Mouse (Mus musculus): ENCODE results near the gene Ttll11. TPM values are rescaled to one million over a fixed set of nuclear protein-coding genes. Genes with fewer than 3 reads are reported as not detected.
A peak's percentile ranks its signal among the peaks of the same experiment; 100 is the strongest.

Ttll11 gene
- polyA plus RNA-seq, 1 experiment = 0.46 TPM

GRCm38 (mm10) chr2:35884296-35884695, 95.4 kb downstream of the Ttll11 start:
- Histone ChIP-seq H3K27me3 (ENCODE audit: control insufficient read depth, insufficient read depth, low read length) (no peaks in the 10 kb centered on the region), H3K27ac (ENCODE audit: control insufficient read depth, insufficient read depth, low read length) (no peak overlapping the region), H3K36me3 (ENCODE audit: control insufficient read depth, insufficient read depth, low read length) (no peaks in the 10 kb centered on the region), H3K4me3 (ENCODE audit: control insufficient read depth, insufficient read depth, low read length) (no peak overlapping the region), H3K4me1 (replicated peaks; ENCODE audit: control insufficient read depth, insufficient read depth, low read length) (peaks cover 18% of the 10 kb centered on the region)
- TF ChIP-seq CTCF (IDR thresholded peaks at IDR 0.05; ENCODE audit: borderline replicate concordance, control insufficient read depth, extremely low read depth, insufficient read depth, low read length, poor library complexity) (no peak), POLR2A (IDR thresholded peaks at IDR 0.05; ENCODE audit: control insufficient read depth, extremely low read depth, insufficient read depth, low read length, poor library complexity) (no peak)
- no peak for DNase-seq
- WGBS = 45% methylated on average over 7 of the region's 7 CpGs

GRCm38 (mm10) chr2:35882336-35882987, 97.3 kb downstream of the Ttll11 start:
- no peaks in the 10 kb centered on the region for H3K36me3 ChIP-seq (ENCODE audit: control insufficient read depth, insufficient read depth, low read length)
- peak; percentile 60 for DNase-seq
- TF ChIP-seq CTCF (IDR thresholded peaks at IDR 0.05; ENCODE audit: borderline replicate concordance, control insufficient read depth, extremely low read depth, insufficient read depth, low read length, poor library complexity) (no peak), POLR2A (IDR thresholded peaks at IDR 0.05; ENCODE audit: control insufficient read depth, extremely low read depth, insufficient read depth, low read length, poor library complexity) (no peak)
- 17% methylated on average over 9 of the region's 9 CpGs for WGBS
- H3K4me1 ChIP-seq (replicated peaks; ENCODE audit: control insufficient read depth, insufficient read depth, low read length) = peaks cover 18% of the 10 kb centered on the region
- no peak overlapping the region for H3K27ac ChIP-seq (ENCODE audit: control insufficient read depth, insufficient read depth, low read length)
- H3K27me3 ChIP-seq (ENCODE audit: control insufficient read depth, insufficient read depth, low read length) = no peaks in the 10 kb centered on the region
- no peak overlapping the region for H3K4me3 ChIP-seq (ENCODE audit: control insufficient read depth, insufficient read depth, low read length)

GRCm38 (mm10) chr2:35881896-35882295, 97.8 kb downstream of the Ttll11 start:
- WGBS = 10% methylated on average over 9 of the region's 9 CpGs
- DNase-seq = no peak
- no peak for TF ChIP-seq CTCF (IDR thresholded peaks at IDR 0.05; ENCODE audit: borderline replicate concordance, control insufficient read depth, extremely low read depth, insufficient read depth, low read length, poor library complexity)
- TF ChIP-seq POLR2A (IDR thresholded peaks at IDR 0.05; ENCODE audit: control insufficient read depth, extremely low read depth, insufficient read depth, low read length, poor library complexity) = no peak
- Histone ChIP-seq H3K4me3 (ENCODE audit: control insufficient read depth, insufficient read depth, low read length) (no peak overlapping the region), H3K27ac (ENCODE audit: control insufficient read depth, insufficient read depth, low read length) (no peak overlapping the region), H3K27me3 (ENCODE audit: control insufficient read depth, insufficient read depth, low read length) (no peaks in the 10 kb centered on the region), H3K36me3 (ENCODE audit: control insufficient read depth, insufficient read depth, low read length) (no peaks in the 10 kb centered on the region), H3K4me1 (replicated peaks; ENCODE audit: control insufficient read depth, insufficient read depth, low read length) (peaks cover 18% of the 10 kb centered on the region)

GRCm38 (mm10) chr2:35880362-35880761, 99.4 kb downstream of the Ttll11 start:
- Histone ChIP-seq H3K4me1 (replicated peaks; ENCODE audit: control insufficient read depth, insufficient read depth, low read length) (peaks cover 18% of the 10 kb centered on the region), H3K27ac (ENCODE audit: control insufficient read depth, insufficient read depth, low read length) (no peak overlapping the region), H3K27me3 (ENCODE audit: control insufficient read depth, insufficient read depth, low read length) (no peaks in the 10 kb centered on the region), H3K36me3 (ENCODE audit: control insufficient read depth, insufficient read depth, low read length) (no peaks in the 10 kb centered on the region), H3K4me3 (ENCODE audit: control insufficient read depth, insufficient read depth, low read length) (no peak overlapping the region)
- 95% methylated on average over 7 of the region's 7 CpGs for WGBS
- no peak for TF ChIP-seq POLR2A (IDR thresholded peaks at IDR 0.05; ENCODE audit: control insufficient read depth, extremely low read depth, insufficient read depth, low read length, poor library complexity)
- no peak for TF ChIP-seq CTCF (IDR thresholded peaks at IDR 0.05; ENCODE audit: borderline replicate concordance, control insufficient read depth, extremely low read depth, insufficient read depth, low read length, poor library complexity)
- no peak for DNase-seq

GRCm38 (mm10) chr2:35879887-35880286, 99.8 kb downstream of the Ttll11 start:
- Histone ChIP-seq H3K4me3 (ENCODE audit: control insufficient read depth, insufficient read depth, low read length) (no peak overlapping the region), H3K36me3 (ENCODE audit: control insufficient read depth, insufficient read depth, low read length) (no peaks in the 10 kb centered on the region), H3K4me1 (replicated peaks; ENCODE audit: control insufficient read depth, insufficient read depth, low read length) (peaks cover 18% of the 10 kb centered on the region), H3K27me3 (ENCODE audit: control insufficient read depth, insufficient read depth, low read length) (no peaks in the 10 kb centered on the region), H3K27ac (ENCODE audit: control insufficient read depth, insufficient read depth, low read length) (no peak overlapping the region)
- DNase-seq = no peak
- no peak for TF ChIP-seq POLR2A (IDR thresholded peaks at IDR 0.05; ENCODE audit: control insufficient read depth, extremely low read depth, insufficient read depth, low read length, poor library complexity)
- TF ChIP-seq CTCF (IDR thresholded peaks at IDR 0.05; ENCODE audit: borderline replicate concordance, control insufficient read depth, extremely low read depth, insufficient read depth, low read length, poor library complexity) = no peak
- 92% methylated on average over 4 of the region's 4 CpGs for WGBS

GRCm38 (mm10) chr2:35878506-35878905, 101.2 kb downstream of the Ttll11 start:
- Histone ChIP-seq H3K36me3 (ENCODE audit: control insufficient read depth, insufficient read depth, low read length) (no peaks in the 10 kb centered on the region), H3K27me3 (ENCODE audit: control insufficient read depth, insufficient read depth, low read length) (no peaks in the 10 kb centered on the region), H3K27ac (ENCODE audit: control insufficient read depth, insufficient read depth, low read length) (no peak overlapping the region), H3K4me1 (replicated peaks; ENCODE audit: control insufficient read depth, insufficient read depth, low read length) (peaks cover 15% of the 10 kb centered on the region), H3K4me3 (ENCODE audit: control insufficient read depth, insufficient read depth, low read length) (no peak overlapping the region)
- TF ChIP-seq POLR2A (IDR thresholded peaks at IDR 0.05; ENCODE audit: control insufficient read depth, extremely low read depth, insufficient read depth, low read length, poor library complexity) (no peak), CTCF (IDR thresholded peaks at IDR 0.05; ENCODE audit: borderline replicate concordance, control insufficient read depth, extremely low read depth, insufficient read depth, low read length, poor library complexity) (no peak)
- DNase-seq = no peak
- WGBS = 95% methylated on average over 3 of the region's 3 CpGs

- TF ChIP-seq POLR2A (IDR thresholded peaks at IDR 0.05; ENCODE audit: control insufficient read depth, extremely low read depth, insufficient read depth, low read length, poor library complexity) = no peak
- no peak for TF ChIP-seq CTCF (IDR thresholded peaks at IDR 0.05; ENCODE audit: borderline replicate concordance, control insufficient read depth, extremely low read depth, insufficient read depth, low read length, poor library complexity)
- DNase-seq = no peak
- no peaks in the 10 kb centered on the region for H3K4me1 ChIP-seq (replicated peaks; ENCODE audit: control insufficient read depth, insufficient read depth, low read length)
- no peak overlapping the region for H3K27ac ChIP-seq (ENCODE audit: control insufficient read depth, insufficient read depth, low read length)
- H3K4me3 ChIP-seq (ENCODE audit: control insufficient read depth, insufficient read depth, low read length) = no peak overlapping the region
- no peaks in the 10 kb centered on the region for H3K36me3 ChIP-seq (ENCODE audit: control insufficient read depth, insufficient read depth, low read length)
- H3K27me3 ChIP-seq (ENCODE audit: control insufficient read depth, insufficient read depth, low read length) = no peaks in the 10 kb centered on the region
- 93% methylated on average over 7 of the region's 7 CpGs for WGBS
Observed at GRCm38 (mm10) chr2:35875572-35875971, 104.1 kb downstream of the Ttll11 start.
